Mouse (Mus musculus): ENCODE results near the gene Gmpr.

DNA sequence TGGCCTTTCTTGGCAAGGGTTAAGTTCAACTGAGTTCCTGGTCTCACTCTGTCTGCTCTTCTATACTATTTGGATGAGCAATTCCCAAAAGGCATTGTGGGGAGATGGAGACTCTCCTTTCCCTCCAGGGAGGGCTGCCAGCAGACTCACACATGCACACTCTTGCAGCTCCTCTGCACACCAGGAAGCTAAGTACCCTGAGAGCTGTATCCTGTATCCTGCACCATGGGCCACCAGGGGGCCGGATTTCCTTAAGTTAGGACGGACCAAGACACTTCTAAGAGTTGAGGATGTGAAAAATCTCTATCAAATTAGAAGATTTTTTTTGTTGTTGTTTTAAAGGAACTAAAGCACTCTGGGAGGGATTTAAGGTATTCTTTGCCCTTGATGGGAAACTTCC is 70.5 kb downstream of the Gmpr start:
- TF ChIP-seq EP300 (IDR thresholded peaks at IDR 0.05; ENCODE audit: insufficient read depth, low read depth, low read length), result 0 out of 2 replicates have a peak, but pooled peaks have one; percentile 30
- TF ChIP-seq CTCF (IDR thresholded peaks at IDR 0.05), result peak; percentile 71
- no peak for TF ChIP-seq POLR2A (IDR thresholded peaks at IDR 0.05; ENCODE audit: insufficient read depth, low read depth, low read length)

All from heart, adult 2 months (tissue).